Mouse (Mus musculus) stomach, postnatal 0 days (tissue): ENCODE data around the gene Paxip1.

ENCODE experiments used
- CTCF ChIP-seq: IDR thresholded peaks from 2 replicates; pipeline ENCODE4 v1.5.1; 2016; ENCODE audit warnings: antibody characterized with exemption, low read depth, mild to moderate bottlenecking, moderate library complexity
- EP300 ChIP-seq: optimal IDR thresholded peaks from 2 replicates; pipeline ENCODE3; 2016; ENCODE audit warnings: antibody characterized with exemption

DNA sequence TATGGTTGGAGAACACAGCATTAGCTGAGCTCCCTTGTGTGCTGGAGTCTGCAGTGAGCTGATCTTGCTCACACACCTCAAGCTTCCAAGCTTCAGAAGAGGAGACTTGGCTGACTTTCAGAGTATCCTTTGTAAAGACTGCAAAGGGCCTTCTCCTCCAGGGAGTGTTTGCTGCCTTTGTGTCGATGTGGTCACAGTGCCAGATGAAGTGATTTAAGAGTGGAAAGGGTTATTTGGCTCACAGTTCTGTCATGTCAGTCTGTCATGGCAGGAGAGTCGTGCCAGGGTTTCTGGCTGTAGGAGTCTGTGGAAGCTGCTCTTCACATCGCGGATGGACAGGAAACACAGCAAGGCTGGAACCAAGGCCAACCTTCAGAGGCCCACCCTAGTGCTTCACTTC lies 75.5 kb downstream of the Paxip1 start:
- TF ChIP-seq CTCF (no peak), EP300 (no peak)
